Mouse (Mus musculus) thymus, adult 2 months (tissue): ENCODE results near the gene Ugt1a8.

Source experiments
- CTCF ChIP-seq: fragments of 200-500 bp; IDR thresholded peaks from 2 replicates; pipeline ENCODE4 v1.5.1; 2012; ENCODE audit warnings: mild to moderate bottlenecking, control low read depth, low read length, moderate library complexity, borderline replicate concordance; ENCODE audit not compliant: control insufficient read depth, poor library complexity, insufficient read depth; ENCODE audit errors: extremely low read depth
- POLR2A ChIP-seq: fragments of 200-500 bp; IDR thresholded peaks from 2 replicates; pipeline ENCODE4 v1.6.1; 2012; ENCODE audit warnings: mild to moderate bottlenecking, low read length, control low read depth, moderate library complexity; ENCODE audit not compliant: control insufficient read depth, poor library complexity, insufficient read depth; ENCODE audit errors: extremely low read depth

- TF ChIP-seq CTCF (no peak), POLR2A (no peak)
Measured at GRCm38 (mm10) chr1:88133908-88134456, 46.4 kb downstream of the Ugt1a8 start.
